Mouse (Mus musculus): ENCODE measurements around the gene Rps6kb1. TPM values are rescaled to one million over a fixed set of nuclear protein-coding genes. Genes with fewer than 3 reads are reported as not detected.
"Not testable (repeated sequence)": the region's sequence is repeated elsewhere in the genome, so short reads cannot be mapped to it uniquely, and the experiment has no call there.

The Rps6kb1 gene
- polyA plus RNA-seq, 1 experiment from 2014 or later: 63.7 TPM

- DNase-seq (ENCODE audit: extremely low spot score, low spot score): no peak
- peaks cover 24% of the 10 kb centered on the region for H3K4me1 ChIP-seq
- 100% methylated on average over 1 of the region's 1 CpGs for WGBS
- no peaks in the 10 kb centered on the region for H3K9me3 ChIP-seq
- H3K27ac ChIP-seq: no peak overlapping the region
- no peaks in the 10 kb centered on the region for H3K27me3 ChIP-seq (ENCODE audit: poor library complexity, severe bottlenecking)
- H3K36me3 ChIP-seq (replicated peaks): peaks cover 24% of the 10 kb centered on the region
- H3K4me3 ChIP-seq: no peak overlapping the region
These were observed 2.8 kb upstream of the Rps6kb1 start for GRCm38 (mm10) chr11:86547412-86547811.

GRCm38 (mm10) chr11:86545556-86545955 lies 951 bp upstream of the Rps6kb1 start:
- DNase-seq (ENCODE audit: extremely low spot score, low spot score): no peak
- Histone ChIP-seq H3K27ac (peak overlapping the region; percentile 96; the same call in 1 of the 2 replicates), H3K9me3 (no peaks in the 10 kb centered on the region), H3K4me3 (peak overlapping the region; percentile 97), H3K36me3 (replicated peaks) (peaks cover 32% of the 10 kb centered on the region), H3K4me1 (peaks cover 24% of the 10 kb centered on the region), H3K27me3 (ENCODE audit: poor library complexity, severe bottlenecking) (no peaks in the 10 kb centered on the region)
- WGBS: 80% methylated on average over 8 of the region's 8 CpGs

- no peaks in the 10 kb centered on the region for H3K27me3 ChIP-seq (ENCODE audit: poor library complexity, severe bottlenecking)
- H3K9me3 ChIP-seq: no peaks in the 10 kb centered on the region
- WGBS: 1% methylated on average over 42 of the region's 50 CpGs
- H3K4me3 ChIP-seq: peak overlapping the region; percentile 97
- H3K36me3 ChIP-seq (replicated peaks): peaks cover 27% of the 10 kb centered on the region
- peak overlapping the region; percentile 96 for H3K27ac ChIP-seq
- no peak for DNase-seq (ENCODE audit: extremely low spot score, low spot score)
- peaks cover 24% of the 10 kb centered on the region for H3K4me1 ChIP-seq
These were observed 506 bp downstream of the Rps6kb1 start for GRCm38 (mm10) chr11:86543960-86544638.

GRCm38 (mm10) chr11:86542851-86543250 lies 1.8 kb downstream of the Rps6kb1 start:
- Histone ChIP-seq H3K36me3 (replicated peaks) (peaks cover 32% of the 10 kb centered on the region), H3K27me3 (ENCODE audit: poor library complexity, severe bottlenecking) (no peaks in the 10 kb centered on the region), H3K4me3 (no peak overlapping the region), H3K27ac (no peak overlapping the region), H3K4me1 (peaks cover 24% of the 10 kb centered on the region), H3K9me3 (0 out of 2 replicates have a peak, but pooled peaks cover 3% of the 10 kb centered on the region)
- 86% methylated on average over 1 of the region's 1 CpGs for WGBS
- no peak for DNase-seq (ENCODE audit: extremely low spot score, low spot score)

GRCm38 (mm10) chr11:86540476-86540845 lies 4.1 kb downstream of the Rps6kb1 start:
- no peak for DNase-seq (ENCODE audit: extremely low spot score, low spot score)
- no peak overlapping the region for H3K4me3 ChIP-seq
- H3K27me3 ChIP-seq (ENCODE audit: poor library complexity, severe bottlenecking): no peaks in the 10 kb centered on the region
- 96% methylated on average over 2 of the region's 2 CpGs for WGBS
- H3K4me1 ChIP-seq: peaks cover 20% of the 10 kb centered on the region
- H3K9me3 ChIP-seq: 0 out of 2 replicates have a peak, but pooled peaks cover 3% of the 10 kb centered on the region
- peaks cover 35% of the 10 kb centered on the region for H3K36me3 ChIP-seq (replicated peaks)
- no peak overlapping the region for H3K27ac ChIP-seq

- Histone ChIP-seq H3K4me3 (no peak overlapping the region), H3K36me3 (replicated peaks) (peaks cover 38% of the 10 kb centered on the region), H3K27ac (no peak overlapping the region), H3K27me3 (ENCODE audit: poor library complexity, severe bottlenecking) (no peaks in the 10 kb centered on the region), H3K9me3 (0 out of 2 replicates have a peak, but pooled peaks cover 3% of the 10 kb centered on the region), H3K4me1 (peaks cover 17% of the 10 kb centered on the region)
- WGBS: 91% methylated on average over 6 of the region's 6 CpGs
- no peak for DNase-seq (ENCODE audit: extremely low spot score, low spot score)
These were observed 4.7 kb downstream of the Rps6kb1 start for GRCm38 (mm10) chr11:86539716-86540475.

- Histone ChIP-seq H3K4me3 (no peak overlapping the region), H3K4me1 (peaks cover 13% of the 10 kb centered on the region), H3K9me3 (0 out of 2 replicates have a peak, but pooled peaks cover 3% of the 10 kb centered on the region), H3K27me3 (ENCODE audit: poor library complexity, severe bottlenecking) (no peaks in the 10 kb centered on the region), H3K27ac (no peak overlapping the region), H3K36me3 (replicated peaks) (peaks cover 49% of the 10 kb centered on the region)
- 94% methylated on average over 4 of the region's 4 CpGs for WGBS
- no peak for DNase-seq (ENCODE audit: extremely low spot score, low spot score)
These were observed 5.8 kb downstream of the Rps6kb1 start for GRCm38 (mm10) chr11:86538786-86539185.

- no peak overlapping the region for H3K4me3 ChIP-seq
- H3K36me3 ChIP-seq (replicated peaks): peaks cover 63% of the 10 kb centered on the region
- 95% methylated on average over 5 of the region's 5 CpGs for WGBS
- H3K4me1 ChIP-seq: no peaks in the 10 kb centered on the region
- no peaks in the 10 kb centered on the region for H3K27me3 ChIP-seq (ENCODE audit: poor library complexity, severe bottlenecking)
- H3K9me3 ChIP-seq: 0 out of 2 replicates have a peak, but pooled peaks cover 3% of the 10 kb centered on the region
- no peak overlapping the region for H3K27ac ChIP-seq
- DNase-seq (ENCODE audit: extremely low spot score, low spot score): no peak
These were observed 10.2 kb downstream of the Rps6kb1 start for GRCm38 (mm10) chr11:86534201-86534910.

- 94% methylated on average over 6 of the region's 6 CpGs for WGBS
- peaks cover 68% of the 10 kb centered on the region for H3K36me3 ChIP-seq (replicated peaks)
- not testable (repeated sequence) for H3K27ac ChIP-seq; H3K4me1 ChIP-seq; DNase-seq (ENCODE audit: extremely low spot score, low spot score); H3K27me3 ChIP-seq (ENCODE audit: poor library complexity, severe bottlenecking); H3K4me3 ChIP-seq; H3K9me3 ChIP-seq
These were observed 11.3 kb downstream of the Rps6kb1 start for GRCm38 (mm10) chr11:86533302-86533701.

GRCm38 (mm10) chr11:86532834-86533233 lies 11.8 kb downstream of the Rps6kb1 start:
- Histone ChIP-seq H3K4me3 (no peak overlapping the region), H3K9me3 (no peaks in the 10 kb centered on the region), H3K27ac (no peak overlapping the region), H3K36me3 (replicated peaks) (peaks cover 68% of the 10 kb centered on the region), H3K27me3 (ENCODE audit: poor library complexity, severe bottlenecking) (no peaks in the 10 kb centered on the region), H3K4me1 (no peaks in the 10 kb centered on the region)
- WGBS: 76% methylated on average over 1 of the region's 1 CpGs
- DNase-seq (ENCODE audit: extremely low spot score, low spot score): no peak

- Histone ChIP-seq H3K9me3 (no peaks in the 10 kb centered on the region), H3K4me3 (no peak overlapping the region), H3K27me3 (ENCODE audit: poor library complexity, severe bottlenecking) (no peaks in the 10 kb centered on the region), H3K36me3 (replicated peaks) (peaks cover 92% of the 10 kb centered on the region), H3K4me1 (no peaks in the 10 kb centered on the region), H3K27ac (no peak overlapping the region)
- WGBS: 92% methylated on average over 4 of the region's 4 CpGs
- DNase-seq (ENCODE audit: extremely low spot score, low spot score): no peak
These were observed 17.1 kb downstream of the Rps6kb1 start for GRCm38 (mm10) chr11:86527528-86527927.

GRCm38 (mm10) chr11:86519751-86520150 lies 24.9 kb downstream of the Rps6kb1 start:
- H3K4me1 ChIP-seq: no peaks in the 10 kb centered on the region
- no peak overlapping the region for H3K27ac ChIP-seq
- no peaks in the 10 kb centered on the region for H3K9me3 ChIP-seq
- 95% methylated on average over 7 of the region's 7 CpGs for WGBS
- no peaks in the 10 kb centered on the region for H3K27me3 ChIP-seq (ENCODE audit: poor library complexity, severe bottlenecking)
- H3K36me3 ChIP-seq (replicated peaks): peaks cover 94% of the 10 kb centered on the region
- no peak for DNase-seq (ENCODE audit: extremely low spot score, low spot score)
- no peak overlapping the region for H3K4me3 ChIP-seq
